Mouse (Mus musculus) macrophage (primary cell): ENCODE results near the gene Gm10310. TPM values are rescaled to one million over a fixed set of nuclear protein-coding genes. Genes with fewer than 3 reads are reported as not detected.
"Not testable (repeated sequence)": the region's sequence is repeated elsewhere in the genome, so short reads cannot be mapped to it uniquely, and the experiment has no call there.

Experiments
- H3K27ac ChIP-seq: fragments of 350-480 bp; formaldehyde crosslinking; 2 replicates; pipeline ENCODE4 v1.9.0; 2021
- H3K36me3 ChIP-seq: fragments of 350-480 bp; formaldehyde crosslinking; 2 replicates; pipeline ENCODE4 v1.9.0; 2021; ENCODE audit errors: inconsistent target
- H3K4me3 ChIP-seq: fragments of 350-480 bp; formaldehyde crosslinking; 2 replicates; pipeline ENCODE4 v1.9.0; 2021; ENCODE audit errors: inconsistent target
- H3K79me2 ChIP-seq: fragments of 350-480 bp; formaldehyde crosslinking; 2 replicates; pipeline ENCODE4 v1.9.0; 2021; ENCODE audit errors: inconsistent target
- WGBS: methylation state at CpG from one replicate; pipeline ENCODE4 v1.1.7; 2026; ENCODE audit warnings: inconsistent platforms; ENCODE audit not compliant: missing documents; 5-methylcytosine and 5-hydroxymethylcytosine counted together
- polyA plus RNA-seq: library from polyadenylated mRNA; stranded (reverse); fragments of 250-400 nt; gene quantifications from 3 replicates; pipeline ENCODE4 v1.2.4, GENCODE M21; 2018; ENCODE audit warnings: inconsistent platforms
- total RNA-seq, 78 experiments: library from RNA; depleted of rRNA; stranded (reverse); fragments of 250-400 nt; gene quantifications; 1 replicate in 9 of 78; 2 replicates in 24 of 78; 3 replicates in 43 of 78; 4 replicates in 2 of 78; pipeline ENCODE4 v1.2.4; 2018; ENCODE audit warnings: inconsistent platforms in 56 of 78

Gm10310 gene
- not detected for total RNA-seq (2018; cell fraction: chromatin; rRNA removed)
- total RNA-seq (2018; cell fraction: cytosol; rRNA removed) = not detected
- total RNA-seq (2018; cell fraction: nucleus; rRNA removed) = not detected
- not detected in 3 replicates for polyA plus RNA-seq

DNA sequence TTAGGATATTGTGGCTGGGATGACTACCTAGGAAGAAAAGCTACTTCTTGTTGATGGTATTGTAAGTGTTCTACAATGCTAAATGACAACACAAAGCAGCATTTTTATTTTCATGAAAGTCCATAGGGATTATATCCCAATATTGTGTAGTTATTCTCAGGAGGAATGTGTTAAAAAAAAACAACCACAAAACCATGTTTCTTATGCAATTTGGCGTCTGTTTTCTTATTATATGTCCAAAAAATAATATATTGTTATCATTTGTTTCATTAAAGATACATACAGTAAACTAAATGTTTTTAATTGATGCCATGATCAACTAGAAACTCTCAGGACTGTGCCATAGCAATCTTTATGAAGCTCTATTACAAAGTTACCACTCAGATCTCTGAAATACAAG is at the start of gene Gm10310:
Gene Gm10310, minus strand, starts transcription at position 101 of the 400 bp plus-strand sequence.
- WGBS = no CpG with 5 or more reads among the region's 1 CpGs
- H3K79me2 ChIP-seq, H3K4me3 ChIP-seq, H3K36me3 ChIP-seq, H3K27ac ChIP-seq: not testable (repeated sequence)

DNA sequence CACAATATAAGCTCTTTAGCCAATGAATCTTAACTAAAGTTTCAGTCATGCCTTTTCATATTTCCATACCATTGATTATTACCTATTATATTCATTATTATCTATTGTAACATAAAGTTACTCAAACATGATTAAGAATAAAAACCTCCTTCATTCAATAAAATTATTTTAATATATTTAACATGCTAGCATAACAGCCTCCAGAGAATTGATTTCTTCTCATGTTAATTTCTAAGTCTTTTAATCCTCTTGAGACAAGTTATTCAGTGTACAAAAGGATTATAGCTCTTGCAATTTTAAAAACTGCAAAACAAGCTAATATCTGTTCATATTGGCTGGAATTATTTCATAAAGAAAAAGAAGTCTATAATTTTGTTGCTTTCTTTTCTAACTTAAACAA is 45.2 kb upstream of the Gm10310 start, which contains the start of gene Olfr821:
Gene Olfr821, plus strand, starts transcription at position 301 of the 400 bp plus-strand sequence.
- H3K27ac ChIP-seq = no peak within 1 kb of the TSS
- no peaks in the 10 kb centered on the region for H3K79me2 ChIP-seq
- H3K36me3 ChIP-seq = no peaks in the 10 kb centered on the region
- H3K4me3 ChIP-seq = no peak within 1 kb of the TSS

DNA sequence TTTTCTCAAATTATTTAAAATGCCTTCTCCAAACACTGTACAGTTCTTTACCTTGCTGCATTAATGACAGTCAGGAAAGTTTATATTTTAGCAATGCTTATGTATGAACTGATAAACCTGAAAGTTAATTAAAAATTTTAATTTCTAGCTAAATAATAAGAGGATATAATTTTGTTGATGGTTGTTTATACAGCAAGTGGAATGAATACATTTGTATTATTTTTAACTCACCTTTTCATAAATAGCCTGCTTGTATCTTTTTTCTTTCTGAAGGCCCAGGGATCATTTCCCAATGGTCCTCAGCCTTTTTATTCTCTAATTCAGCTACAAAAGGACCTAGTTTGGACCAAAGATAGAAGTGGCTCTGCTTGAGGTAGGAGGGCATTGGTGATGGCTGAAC is 27.5 kb upstream of the Gm10310 start, which contains the start of gene Olfr820:
Gene Olfr820, plus strand, starts transcription at position 301 of the 400 bp plus-strand sequence.
- Histone ChIP-seq H3K36me3 (no peaks in the 10 kb centered on the region; the same call in 1 of the 2 replicates), H3K4me3 (no peak within 1 kb of the TSS), H3K79me2 (no peaks in the 10 kb centered on the region), H3K27ac (no peak within 1 kb of the TSS)

DNA sequence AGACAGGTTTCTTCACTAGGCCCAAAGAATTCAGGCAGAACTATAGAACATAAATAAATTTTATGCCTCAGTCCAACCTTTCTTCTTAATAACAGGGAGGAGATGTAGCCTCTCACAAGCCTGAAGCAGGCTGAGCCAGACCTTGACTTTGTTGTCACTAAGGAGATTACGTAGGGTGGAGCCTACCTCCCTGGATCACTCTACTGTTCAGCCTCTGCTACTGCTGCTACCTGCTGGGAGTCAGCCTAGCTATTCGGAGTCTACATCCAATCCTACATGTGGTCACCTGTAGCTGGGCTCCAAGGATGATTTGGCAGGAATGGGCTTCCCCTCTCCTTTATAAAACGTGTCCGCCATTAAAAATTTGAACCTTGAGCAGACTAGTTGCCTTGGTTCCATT is 20.5 kb upstream of the Gm10310 start:
- not testable (repeated sequence) for H3K4me3 ChIP-seq, H3K27ac ChIP-seq, H3K79me2 ChIP-seq, H3K36me3 ChIP-seq
- WGBS = 82% methylated on average over 3 of the region's 4 CpGs

DNA sequence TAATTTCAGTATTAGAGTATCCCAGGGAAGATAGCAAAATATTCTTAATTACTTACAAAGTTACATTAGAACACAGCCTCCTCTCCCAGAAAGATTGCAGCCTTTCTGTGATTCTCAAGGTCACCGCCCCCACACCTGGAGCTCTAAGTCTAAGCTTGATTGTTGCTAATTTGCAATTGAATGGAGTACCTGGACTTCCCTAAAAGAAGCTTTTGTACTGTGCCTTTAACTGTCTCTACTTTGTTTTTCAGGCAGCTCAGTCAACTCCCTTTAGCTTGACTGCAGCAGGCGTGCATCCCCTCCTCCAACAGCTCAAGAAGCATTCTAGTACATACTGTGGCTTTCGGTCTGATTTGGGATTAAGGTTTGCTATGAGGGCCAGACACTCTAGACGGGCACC is 19.2 kb upstream of the Gm10310 start:
- not testable (repeated sequence) for H3K4me3 ChIP-seq, H3K79me2 ChIP-seq, H3K36me3 ChIP-seq, H3K27ac ChIP-seq
- WGBS = 87% methylated on average over 4 of the region's 4 CpGs

DNA sequence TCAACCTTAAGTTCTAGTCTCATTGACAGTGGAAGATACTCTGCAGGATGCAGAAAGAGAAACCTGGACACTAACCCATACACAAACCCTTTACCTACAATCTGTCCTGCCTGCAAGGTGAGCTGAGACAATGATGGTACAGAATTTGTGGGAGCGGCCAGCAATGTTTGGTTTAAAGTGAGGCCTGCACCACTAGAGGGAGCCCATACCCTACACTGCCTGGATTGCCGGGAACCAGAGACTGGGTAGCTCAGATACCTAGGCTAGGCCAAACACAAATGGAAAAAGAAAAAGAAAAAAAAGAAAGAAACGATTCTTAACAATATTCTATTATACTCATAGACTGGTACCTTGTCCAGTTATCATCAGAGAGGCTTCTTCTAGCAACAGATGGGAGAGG is 3.0 kb downstream of the Gm10310 start:
- H3K79me2 ChIP-seq, H3K4me3 ChIP-seq, H3K27ac ChIP-seq, H3K36me3 ChIP-seq: not testable (repeated sequence)
- WGBS = no CpG with 5 or more reads among the region's 3 CpGs

DNA sequence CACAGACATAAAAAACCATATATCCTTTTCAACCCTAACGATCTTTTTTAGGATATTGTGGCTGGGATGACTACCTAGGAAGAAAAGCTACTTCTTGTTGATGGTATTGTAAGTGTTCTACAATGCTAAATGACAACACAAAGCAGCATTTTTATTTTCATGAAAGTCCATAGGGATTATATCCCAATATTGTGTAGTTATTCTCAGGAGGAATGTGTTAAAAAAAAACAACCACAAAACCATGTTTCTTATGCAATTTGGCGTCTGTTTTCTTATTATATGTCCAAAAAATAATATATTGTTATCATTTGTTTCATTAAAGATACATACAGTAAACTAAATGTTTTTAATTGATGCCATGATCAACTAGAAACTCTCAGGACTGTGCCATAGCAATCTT is 8.8 kb downstream of the Gm10310 start, which contains the start of gene Olfr247:
Gene Olfr247, minus strand, starts transcription at position 101 of the 400 bp plus-strand sequence.
- WGBS = no CpG with 5 or more reads among the region's 2 CpGs

DNA sequence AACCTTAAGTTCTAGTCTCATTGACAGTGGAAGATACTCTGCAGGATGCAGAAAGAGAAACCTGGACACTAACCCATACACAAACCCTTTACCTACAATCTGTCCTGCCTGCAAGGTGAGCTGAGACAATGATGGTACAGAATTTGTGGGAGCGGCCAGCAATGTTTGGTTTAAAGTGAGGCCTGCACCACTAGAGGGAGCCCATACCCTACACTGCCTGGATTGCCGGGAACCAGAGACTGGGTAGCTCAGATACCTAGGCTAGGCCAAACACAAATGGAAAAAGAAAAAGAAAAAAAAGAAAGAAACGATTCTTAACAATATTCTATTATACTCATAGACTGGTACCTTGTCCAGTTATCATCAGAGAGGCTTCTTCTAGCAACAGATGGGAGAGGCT is 11.9 kb downstream of the Gm10310 start:
- H3K36me3 ChIP-seq, H3K4me3 ChIP-seq, H3K79me2 ChIP-seq, H3K27ac ChIP-seq: not testable (repeated sequence)
- WGBS = no CpG with 5 or more reads among the region's 3 CpGs

More for the DNA sequence above, 8.8 kb downstream of the Gm10310 start, which contains the start of gene Olfr247:
- H3K36me3 ChIP-seq, H3K79me2 ChIP-seq, H3K4me3 ChIP-seq, H3K27ac ChIP-seq: not testable (repeated sequence)

DNA sequence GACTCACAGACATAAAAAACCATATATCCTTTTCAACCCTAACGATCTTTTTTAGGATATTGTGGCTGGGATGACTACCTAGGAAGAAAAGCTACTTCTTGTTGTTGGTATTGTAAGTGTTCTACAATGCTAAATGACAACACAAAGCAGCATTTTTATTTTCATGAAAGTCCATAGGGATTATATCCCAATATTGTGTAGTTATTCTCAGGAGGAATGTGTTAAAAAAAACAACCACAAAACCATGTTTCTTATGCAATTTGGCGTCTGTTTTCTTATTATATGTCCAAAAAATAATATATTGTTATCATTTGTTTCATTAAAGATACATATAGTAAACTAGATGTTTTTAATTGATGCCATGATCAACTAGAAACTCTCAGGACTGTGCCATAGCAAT is 17.7 kb downstream of the Gm10310 start, which contains the start of gene Olfr819:
Gene Olfr819, minus strand, starts transcription at position 101 of the 400 bp plus-strand sequence.
- H3K79me2 ChIP-seq, H3K4me3 ChIP-seq, H3K36me3 ChIP-seq, H3K27ac ChIP-seq: not testable (repeated sequence)
- WGBS = 90% methylated on average over 2 of the region's 2 CpGs

DNA sequence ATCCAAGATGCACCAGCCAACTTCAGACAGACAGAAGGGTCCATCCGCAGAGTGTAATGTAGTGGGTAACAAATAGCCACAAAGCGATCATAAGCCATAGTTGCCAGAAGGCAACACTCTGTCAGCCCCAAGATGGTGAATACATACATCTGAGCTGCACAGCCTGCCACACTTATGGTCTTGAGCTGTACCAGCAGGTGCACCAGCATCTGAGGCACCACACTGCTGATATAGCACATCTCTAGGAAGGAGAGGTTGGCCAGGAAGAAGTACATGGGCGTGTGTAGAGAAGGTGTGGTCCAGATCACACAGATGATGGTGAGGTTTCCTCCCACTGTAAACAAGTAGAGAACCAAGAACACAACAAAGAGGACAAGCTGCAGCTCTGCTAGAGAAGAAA is 18.6 kb downstream of the Gm10310 start:
- no CpG with 5 or more reads among the region's 3 CpGs for WGBS
- H3K36me3 ChIP-seq, H3K79me2 ChIP-seq: not testable (repeated sequence)

DNA sequence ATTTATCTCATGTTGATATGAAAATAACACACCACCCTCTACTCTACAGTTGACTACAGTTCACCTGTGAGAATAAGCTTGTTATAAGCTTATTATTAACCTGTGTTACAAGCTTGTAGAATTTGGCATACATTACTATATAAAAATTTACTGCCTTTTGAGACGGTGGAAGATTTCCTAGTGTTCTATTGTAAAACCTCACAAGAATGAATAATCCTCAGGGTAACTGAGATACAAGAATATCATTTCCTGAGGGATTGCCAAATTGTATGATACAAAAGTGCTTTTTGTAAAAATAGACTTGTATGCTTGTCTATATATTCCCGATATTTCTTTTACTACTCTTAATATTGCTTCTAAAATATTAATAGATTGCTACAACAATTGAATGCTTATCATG is 35.9 kb downstream of the Gm10310 start, which contains the start of gene Olfr818:
Gene Olfr818, minus strand, starts transcription at position 101 of the 400 bp plus-strand sequence.
- Histone ChIP-seq H3K36me3 (no peaks in the 10 kb centered on the region), H3K79me2 (no peaks in the 10 kb centered on the region), H3K27ac (no peak within 1 kb of the TSS), H3K4me3 (no peak within 1 kb of the TSS)
- 94% methylated on average over 2 of the region's 2 CpGs for WGBS

More for the DNA sequence above, 18.6 kb downstream of the Gm10310 start:
- H3K4me3 ChIP-seq, H3K27ac ChIP-seq: not testable (repeated sequence)

Other genes starting within 250 kb of the Gm10310 start
- not detected in 3 replicates for gene Olfr806, start 243.1 kb downstream of the Gm10310 start, polyA plus RNA-seq
- gene Olfr807, start 227.3 kb downstream of the Gm10310 start, polyA plus RNA-seq = not detected in 3 replicates
- gene Olfr808, start 219.6 kb downstream of the Gm10310 start, polyA plus RNA-seq = not detected in 3 replicates
- gene Olfr809, start 210.4 kb downstream of the Gm10310 start, polyA plus RNA-seq = not detected in 3 replicates
- gene Olfr810, start 190.1 kb downstream of the Gm10310 start, polyA plus RNA-seq = not detected in 3 replicates
- gene Olfr811, start 180.7 kb downstream of the Gm10310 start, polyA plus RNA-seq = not detected in 3 replicates
- not detected in 3 replicates for gene Olfr812, start 139.0 kb downstream of the Gm10310 start, polyA plus RNA-seq
- not detected in 3 replicates for gene Olfr813, start 129.7 kb downstream of the Gm10310 start, polyA plus RNA-seq
- not detected in 3 replicates for gene Olfr814, start 105.2 kb downstream of the Gm10310 start, polyA plus RNA-seq
- not detected in 3 replicates for gene Olfr815, start 79.2 kb downstream of the Gm10310 start, polyA plus RNA-seq
- gene Olfr816, start 69.5 kb downstream of the Gm10310 start, polyA plus RNA-seq = not detected in 3 replicates
- not detected in 3 replicates for gene Olfr818, start 36.0 kb downstream of the Gm10310 start, polyA plus RNA-seq
- gene Olfr819, start 17.8 kb downstream of the Gm10310 start, polyA plus RNA-seq = not detected in 3 replicates
- not detected in 3 replicates for gene Olfr247, start 8.9 kb downstream of the Gm10310 start, polyA plus RNA-seq
- gene Olfr820, start 27.6 kb upstream of the Gm10310 start, polyA plus RNA-seq = not detected in 3 replicates
- gene Olfr821, start 45.3 kb upstream of the Gm10310 start, polyA plus RNA-seq = not detected in 3 replicates
- gene Olfr822, start 86.1 kb upstream of the Gm10310 start, polyA plus RNA-seq = not detected in 3 replicates
- not detected in 3 replicates for gene Olfr823, start 130.3 kb upstream of the Gm10310 start, polyA plus RNA-seq
- gene Olfr824, start 144.9 kb upstream of the Gm10310 start, polyA plus RNA-seq = not detected in 3 replicates
- gene Olfr825, start 181.7 kb upstream of the Gm10310 start, polyA plus RNA-seq = not detected in 3 replicates
- gene Olfr826, start 199.1 kb upstream of the Gm10310 start, polyA plus RNA-seq = not detected in 3 replicates
- gene Olfr827, start 229.3 kb upstream of the Gm10310 start, polyA plus RNA-seq = not detected in 3 replicates